Mouse (Mus musculus): ENCODE measurements around the gene Fscn2. TPM values are rescaled to one million over a fixed set of nuclear protein-coding genes. Genes with fewer than 3 reads are reported as not detected.
A peak's percentile ranks its signal among the peaks of the same experiment; 100 is the strongest.

Fscn2 gene
- polyA plus RNA-seq, 1 experiment from 2014 or later: 0.41 TPM

GRCm38 (mm10) chr11:120360755-120361154, 579 bp upstream of the Fscn2 start:
- peaks cover 9% of the 10 kb centered on the region; the same call in 1 of the 2 replicates for H3K4me1 ChIP-seq (replicated peaks; ENCODE audit: control insufficient read depth, insufficient read depth)
- WGBS: 85% methylated on average over 5 of the region's 5 CpGs
- no peak overlapping the region for H3K4me2 ChIP-seq (replicated peaks; ENCODE audit: low read depth)
- no peak overlapping the region for H3K4me3 ChIP-seq (ENCODE audit: low read depth, low read length)
- no peak for ATAC-seq (ENCODE audit: low FRiP score, low TSS enrichment)
- no peaks in the 10 kb centered on the region for H3K36me3 ChIP-seq (ENCODE audit: control insufficient read depth, insufficient read depth, low read length)
- no peaks in the 10 kb centered on the region for H3K27me3 ChIP-seq (ENCODE audit: control insufficient read depth, insufficient read depth, low read length)
- no peak overlapping the region for H3K9ac ChIP-seq (ENCODE audit: low read length)
- no peak for DNase-seq (ENCODE audit: low spot score)
- no peak overlapping the region for H3K27ac ChIP-seq (replicated peaks)
- no peaks in the 10 kb centered on the region for H3K9me3 ChIP-seq (ENCODE audit: control insufficient read depth, low read length)
- TF ChIP-seq CTCF (IDR thresholded peaks at IDR 0.05; ENCODE audit: low read depth) (no peak), EP300 (optimal IDR thresholded peaks at IDR 0.05) (no peak)

- H3K27ac ChIP-seq (replicated peaks): no peak overlapping the region
- H3K4me2 ChIP-seq (replicated peaks; ENCODE audit: low read depth): no peak overlapping the region
- no peak for ATAC-seq (ENCODE audit: low FRiP score, low TSS enrichment)
- no peaks in the 10 kb centered on the region for H3K27me3 ChIP-seq (ENCODE audit: control insufficient read depth, insufficient read depth, low read length)
- H3K36me3 ChIP-seq (ENCODE audit: control insufficient read depth, insufficient read depth, low read length): no peaks in the 10 kb centered on the region
- H3K9me3 ChIP-seq (ENCODE audit: control insufficient read depth, low read length): no peaks in the 10 kb centered on the region
- no peak for DNase-seq (ENCODE audit: low spot score)
- no peak overlapping the region for H3K9ac ChIP-seq (ENCODE audit: low read length)
- no peak overlapping the region for H3K4me3 ChIP-seq (ENCODE audit: low read depth, low read length)
- WGBS: 85% methylated on average over 6 of the region's 6 CpGs
- H3K4me1 ChIP-seq (replicated peaks; ENCODE audit: control insufficient read depth, insufficient read depth): peaks cover 3% of the 10 kb centered on the region; the same call in 1 of the 2 replicates
- TF ChIP-seq EP300 (optimal IDR thresholded peaks at IDR 0.05) (no peak), CTCF (IDR thresholded peaks at IDR 0.05; ENCODE audit: low read depth) (no peak)
These were observed 1.6 kb downstream of the Fscn2 start for GRCm38 (mm10) chr11:120362891-120363290.

- Histone ChIP-seq H3K27me3 (ENCODE audit: control insufficient read depth, insufficient read depth, low read length) (no peaks in the 10 kb centered on the region), H3K9me3 (ENCODE audit: control insufficient read depth, low read length) (no peaks in the 10 kb centered on the region), H3K9ac (ENCODE audit: low read length) (no peak overlapping the region), H3K4me2 (replicated peaks; ENCODE audit: low read depth) (no peak overlapping the region), H3K36me3 (ENCODE audit: control insufficient read depth, insufficient read depth, low read length) (no peaks in the 10 kb centered on the region), H3K27ac (replicated peaks) (no peak overlapping the region), H3K4me3 (ENCODE audit: low read depth, low read length) (no peak overlapping the region), H3K4me1 (replicated peaks; ENCODE audit: control insufficient read depth, insufficient read depth) (no peaks in the 10 kb centered on the region)
- TF ChIP-seq EP300 (optimal IDR thresholded peaks at IDR 0.05): no peak
- no peak for TF ChIP-seq CTCF (IDR thresholded peaks at IDR 0.05; ENCODE audit: low read depth)
- ATAC-seq (ENCODE audit: low FRiP score, low TSS enrichment) (no peak), DNase-seq (ENCODE audit: low spot score) (no peak)
- 32% methylated on average over 7 of the region's 7 CpGs for WGBS
These were observed 5.2 kb downstream of the Fscn2 start for GRCm38 (mm10) chr11:120366443-120367027.

GRCm38 (mm10) chr11:120369656-120370055, 8.3 kb downstream of the Fscn2 start:
- H3K36me3 ChIP-seq (ENCODE audit: control insufficient read depth, insufficient read depth, low read length): peaks cover 15% of the 10 kb centered on the region
- H3K4me2 ChIP-seq (replicated peaks; ENCODE audit: low read depth): no peak overlapping the region
- peak overlapping the region; percentile 35 for H3K9ac ChIP-seq (ENCODE audit: low read length)
- H3K9me3 ChIP-seq (ENCODE audit: control insufficient read depth, low read length): no peaks in the 10 kb centered on the region
- H3K4me3 ChIP-seq (ENCODE audit: low read depth, low read length): no peak overlapping the region
- no peaks in the 10 kb centered on the region for H3K4me1 ChIP-seq (replicated peaks; ENCODE audit: control insufficient read depth, insufficient read depth)
- peak overlapping the region; percentile 63 for H3K27ac ChIP-seq (replicated peaks)
- DNase-seq (ENCODE audit: low spot score): peak; percentile 84
- TF ChIP-seq CTCF (IDR thresholded peaks at IDR 0.05; ENCODE audit: low read depth) (peak; percentile 90), EP300 (optimal IDR thresholded peaks at IDR 0.05) (no peak)
- WGBS: 26% methylated on average over 8 of the region's 8 CpGs
- no peaks in the 10 kb centered on the region for H3K27me3 ChIP-seq (ENCODE audit: control insufficient read depth, insufficient read depth, low read length)
- peak; percentile 65 for ATAC-seq (ENCODE audit: low FRiP score, low TSS enrichment)

- 62% methylated on average over 13 of the region's 13 CpGs for WGBS
- H3K36me3 ChIP-seq (ENCODE audit: control insufficient read depth, insufficient read depth, low read length): peaks cover 15% of the 10 kb centered on the region
These were observed 11.7 kb downstream of the Fscn2 start for GRCm38 (mm10) chr11:120373025-120373424.

GRCm38 (mm10) chr11:120373820-120374586, 12.7 kb downstream of the Fscn2 start:
- no peak overlapping the region for H3K4me3 ChIP-seq (ENCODE audit: low read depth, low read length)
- H3K9ac ChIP-seq (ENCODE audit: low read length): peak overlapping the region; percentile 13; the same call in 1 of the 2 replicates
- 0 out of 2 replicates have a peak, but pooled peaks cover 5% of the 10 kb centered on the region for H3K4me1 ChIP-seq (replicated peaks; ENCODE audit: control insufficient read depth, insufficient read depth)
- TF ChIP-seq CTCF (IDR thresholded peaks at IDR 0.05; ENCODE audit: low read depth) (0 out of 2 replicates have a peak, but pooled peaks have one; percentile 1), EP300 (optimal IDR thresholded peaks at IDR 0.05) (no peak)
- ATAC-seq (ENCODE audit: low FRiP score, low TSS enrichment) (no peak), DNase-seq (ENCODE audit: low spot score) (peak; percentile 55)
- WGBS: 77% methylated on average over 23 of the region's 23 CpGs
- H3K9me3 ChIP-seq (ENCODE audit: control insufficient read depth, low read length): no peaks in the 10 kb centered on the region
- peak overlapping the region; percentile 30; the same call in 1 of the 2 replicates for H3K27ac ChIP-seq (replicated peaks)
- no peaks in the 10 kb centered on the region for H3K27me3 ChIP-seq (ENCODE audit: control insufficient read depth, insufficient read depth, low read length)
- H3K4me2 ChIP-seq (replicated peaks; ENCODE audit: low read depth): no peak overlapping the region
- peaks cover 15% of the 10 kb centered on the region for H3K36me3 ChIP-seq (ENCODE audit: control insufficient read depth, insufficient read depth, low read length)

More at GRCm38 (mm10) chr11:120373025-120373424, 11.7 kb downstream of the Fscn2 start:
- Histone ChIP-seq H3K4me3 (ENCODE audit: low read depth, low read length) (no peak overlapping the region), H3K4me1 (replicated peaks; ENCODE audit: control insufficient read depth, insufficient read depth) (0 out of 2 replicates have a peak, but pooled peaks cover 3% of the 10 kb centered on the region), H3K9me3 (ENCODE audit: control insufficient read depth, low read length) (no peaks in the 10 kb centered on the region), H3K4me2 (replicated peaks; ENCODE audit: low read depth) (no peak overlapping the region), H3K9ac (ENCODE audit: low read length) (no peak overlapping the region), H3K27me3 (ENCODE audit: control insufficient read depth, insufficient read depth, low read length) (no peaks in the 10 kb centered on the region), H3K27ac (replicated peaks) (no peak overlapping the region)
- TF ChIP-seq EP300 (optimal IDR thresholded peaks at IDR 0.05): no peak
- peak; percentile 59 for TF ChIP-seq CTCF (IDR thresholded peaks at IDR 0.05; ENCODE audit: low read depth)
- peak; percentile 44 for DNase-seq (ENCODE audit: low spot score)
- ATAC-seq (ENCODE audit: low FRiP score, low TSS enrichment): no peak

All from stomach, postnatal 0 days (tissue).